Mouse (Mus musculus) layer of hippocampus, postnatal 14 days (tissue): Measurements from ENCODE around the gene Tbc1d17. TPM values are rescaled to one million over a fixed set of nuclear protein-coding genes. Genes with fewer than 3 reads are reported as not detected.

ENCODE experiments used
- DNase-seq, 2 experiments: peaks; one replicate each; pipeline ENCODE4 v3.0.0; 2021 to 2022; ENCODE audit warnings: low spot score in 2 of 2, mixed read lengths in 1 of 2
- total RNA-seq, 2 experiments: library from RNA; stranded (reverse); gene quantifications; 2 replicates each; pipeline ENCODE4 v1.2.3; 2021

Gene Tbc1d17
- total RNA-seq, 2 experiments from 2014 or later: 46.2 to 54.2 TPM

- DNase-seq: peak; percentile 91 to 97
Observed at GRCm38 (mm10) chr7:44869697-44870528, 21.0 kb upstream of the Tbc1d17 start, which contains the start of gene Ptov1. Gene Ptov1, minus strand, starts transcription at chr7:44869788.

DNA sequence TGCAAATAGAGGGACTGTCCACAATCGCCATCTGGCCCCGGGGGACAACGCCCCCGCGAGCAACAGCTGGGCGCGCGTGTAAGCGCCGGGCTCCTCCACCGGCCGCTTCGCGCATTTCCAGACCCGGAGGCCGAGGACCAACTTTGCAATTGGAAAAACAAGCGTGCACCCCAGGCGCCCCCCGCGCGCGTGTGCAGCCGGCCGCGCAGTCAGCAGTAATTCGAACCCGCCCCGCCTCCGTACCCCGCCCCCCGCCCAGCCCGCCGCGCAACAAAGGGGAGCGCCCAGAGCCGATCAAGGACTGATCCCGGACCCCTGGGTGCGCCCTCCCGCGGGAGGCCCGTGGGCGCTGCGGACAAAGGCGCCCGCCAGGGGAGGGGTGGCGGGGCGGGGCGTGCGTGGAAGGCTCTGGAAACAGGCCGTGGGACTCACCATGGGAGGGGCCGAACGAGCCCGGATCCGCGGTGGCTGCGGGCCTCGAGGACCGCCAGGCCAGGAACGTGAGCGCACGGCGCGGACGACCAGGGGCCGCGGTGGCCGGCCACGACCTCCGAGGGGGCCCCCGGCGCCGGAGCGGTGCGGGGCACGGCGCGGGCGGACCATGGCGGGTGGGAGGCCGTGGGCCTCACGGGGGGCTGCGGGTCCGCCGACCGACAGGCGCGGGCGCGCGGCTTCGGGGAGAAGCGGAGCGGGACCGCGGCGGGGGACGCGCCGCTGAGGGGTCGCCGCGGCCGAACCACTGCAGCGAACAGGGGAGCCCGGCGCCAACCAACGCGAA, 20.2 kb upstream of the Tbc1d17 start:
- peak in 1 of 2 experiments; percentile 64 for DNase-seq

GRCm38 (mm10) chr7:44868465-44868864, 19.6 kb upstream of the Tbc1d17 start:
- DNase-seq: no peak

DNA sequence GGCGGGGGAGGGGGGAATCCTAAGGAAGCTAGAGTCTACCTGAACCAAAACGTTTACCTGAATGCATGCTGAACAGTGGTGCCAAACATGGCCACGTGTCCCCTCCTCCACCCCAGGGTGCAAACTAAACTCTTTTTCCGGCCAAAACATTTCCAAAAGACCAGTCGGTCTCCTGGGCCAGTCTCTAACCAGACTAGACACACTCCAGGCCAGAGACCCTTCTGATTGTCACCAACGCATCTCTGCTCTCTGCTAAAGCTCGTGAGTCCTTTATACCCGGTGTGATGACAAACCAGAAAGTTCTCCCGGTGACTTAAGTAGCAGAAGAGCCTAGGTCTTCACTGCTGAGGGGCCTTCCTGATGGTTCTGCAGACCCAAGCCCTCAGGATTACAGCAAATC, 18.9 kb upstream of the Tbc1d17 start:
- no peak for DNase-seq

DNA sequence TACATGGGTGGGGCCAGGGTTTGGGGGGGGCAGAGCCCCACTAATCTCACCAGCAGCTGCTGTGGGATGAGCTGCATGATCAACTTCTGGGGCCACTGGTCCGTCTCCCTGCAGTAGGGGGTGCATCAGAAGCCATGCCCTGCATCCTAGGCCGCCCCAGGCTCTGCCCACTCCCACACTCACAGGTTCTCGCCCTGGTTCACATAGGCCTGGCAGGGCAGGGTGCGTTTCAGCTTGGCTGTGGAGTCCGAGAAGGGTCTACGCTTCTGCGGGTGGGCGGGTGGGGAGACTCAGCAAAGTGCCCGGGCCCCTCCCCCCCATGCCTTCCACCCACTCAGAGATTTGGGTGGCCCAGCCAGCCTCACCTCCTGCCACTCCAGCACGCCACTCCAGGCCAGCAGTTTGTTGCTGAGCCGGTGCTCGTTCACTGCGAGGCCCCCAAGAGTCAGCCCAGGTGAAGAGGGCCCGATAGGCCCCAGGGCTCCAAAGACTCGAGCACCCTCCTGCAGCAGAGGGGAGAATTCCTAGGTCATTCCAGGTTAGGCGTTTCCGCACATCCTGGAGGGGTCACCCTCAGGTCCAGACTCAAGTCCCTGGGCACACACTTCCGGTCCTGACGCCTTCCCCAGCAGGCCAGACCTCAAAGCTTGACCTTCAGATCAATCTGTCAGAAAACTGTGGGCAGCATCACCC, 18.3 kb upstream of the Tbc1d17 start:
- DNase-seq: no peak

GRCm38 (mm10) chr7:44866276-44867009, 17.6 kb upstream of the Tbc1d17 start:
- no peak for DNase-seq

DNA sequence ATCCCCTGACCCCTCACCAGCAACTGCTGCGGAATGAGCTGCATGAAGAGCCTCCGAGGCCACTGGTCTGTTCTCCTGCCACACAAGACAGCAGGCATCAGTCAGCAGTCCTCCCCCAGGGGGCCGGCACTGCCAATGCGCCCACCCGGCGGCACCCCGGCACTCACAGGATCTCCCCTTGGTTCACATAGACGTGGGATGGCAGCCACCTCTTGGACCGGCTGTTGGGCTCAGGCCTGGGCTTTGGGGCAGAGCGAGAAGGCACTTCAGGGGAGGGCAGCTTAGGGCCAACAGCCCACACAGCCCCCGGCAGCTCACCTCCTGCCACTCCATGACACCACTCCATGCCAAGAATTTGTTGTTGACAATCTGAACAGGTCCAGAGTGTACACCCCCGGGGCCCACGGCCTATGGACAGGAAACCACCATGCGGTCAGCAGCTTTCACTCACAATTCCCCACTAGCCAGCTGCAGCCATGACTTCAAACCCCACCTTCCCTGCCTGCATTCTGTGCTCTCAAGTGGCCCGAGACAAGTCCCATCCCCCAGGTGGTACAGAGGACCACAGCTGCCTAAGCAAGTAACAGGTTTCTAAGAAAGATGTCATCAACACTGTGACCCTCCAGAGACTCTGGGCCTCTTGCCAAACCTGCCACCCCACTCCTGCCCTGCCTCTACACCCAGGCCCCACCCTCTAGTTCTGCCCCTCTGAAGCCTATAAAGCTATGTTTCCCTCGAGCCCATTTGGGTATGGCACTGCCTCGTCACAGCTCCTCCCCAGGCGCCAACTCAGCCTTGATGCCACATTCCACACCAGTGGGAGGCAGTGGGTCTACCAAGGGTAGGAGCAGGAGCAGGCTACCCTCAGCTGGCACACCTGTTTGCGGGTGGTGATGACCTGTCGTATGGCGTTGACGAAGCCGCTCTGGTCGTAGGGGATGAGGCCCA, 16.0 kb upstream of the Tbc1d17 start:
- DNase-seq: no peak

DNA sequence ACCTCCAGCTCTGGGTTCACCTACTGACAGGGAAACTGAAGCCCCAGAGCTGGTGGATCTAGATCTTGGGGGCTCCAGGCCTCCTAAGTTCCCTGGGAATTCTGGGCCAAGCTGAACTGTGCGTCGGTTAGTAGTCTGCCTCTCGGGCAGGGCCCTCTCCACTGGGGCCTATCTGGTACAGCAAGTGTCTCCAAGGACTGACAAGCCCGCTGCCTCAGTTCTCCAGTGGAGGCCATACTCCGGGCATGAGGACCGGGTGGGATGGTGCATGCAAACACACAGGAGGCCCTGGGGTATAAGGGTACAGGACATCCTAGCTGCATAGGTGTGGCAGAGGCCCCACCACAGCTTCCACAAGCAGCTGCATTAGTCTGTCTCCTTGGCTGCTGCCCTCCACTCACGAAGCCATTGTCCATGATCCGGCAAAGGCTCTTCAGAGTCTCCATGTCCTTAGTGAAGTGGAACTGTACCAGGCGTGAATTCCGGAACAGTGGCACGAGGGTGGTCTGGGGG, 15.2 kb upstream of the Tbc1d17 start:
- no peak for DNase-seq

DNA sequence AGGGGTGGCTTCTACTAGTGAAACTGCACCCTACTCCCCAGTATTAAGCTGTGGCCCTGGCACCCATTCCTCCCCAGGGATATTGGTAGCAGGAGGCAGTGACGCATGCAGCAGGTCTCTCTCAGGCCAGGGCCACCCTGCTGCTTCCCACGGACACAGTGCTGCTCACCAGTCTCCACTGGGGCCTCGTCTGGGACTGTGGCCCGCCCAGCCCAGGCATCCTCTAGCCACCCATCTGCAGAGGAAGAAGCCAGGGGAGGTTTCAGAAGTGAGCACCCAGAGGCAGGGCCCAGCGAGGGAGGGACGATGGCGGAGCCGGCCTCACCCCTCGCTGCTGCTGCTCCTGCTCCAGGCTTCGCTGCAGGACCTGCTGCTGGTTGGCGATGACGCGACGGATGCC, 14.3 kb upstream of the Tbc1d17 start:
- no peak for DNase-seq

- no peak for DNase-seq
Observed at GRCm38 (mm10) chr7:44862434-44862833, 13.6 kb upstream of the Tbc1d17 start.

GRCm38 (mm10) chr7:44861429-44861816, 12.5 kb upstream of the Tbc1d17 start:
- DNase-seq: no peak

- peak; percentile 66 to 67 for DNase-seq
Observed at GRCm38 (mm10) chr7:44860576-44861428, 11.9 kb upstream of the Tbc1d17 start.

GRCm38 (mm10) chr7:44859896-44860295, 11.0 kb upstream of the Tbc1d17 start:
- no peak for DNase-seq

GRCm38 (mm10) chr7:44857905-44858304, 9.0 kb upstream of the Tbc1d17 start:
- DNase-seq: no peak

DNA sequence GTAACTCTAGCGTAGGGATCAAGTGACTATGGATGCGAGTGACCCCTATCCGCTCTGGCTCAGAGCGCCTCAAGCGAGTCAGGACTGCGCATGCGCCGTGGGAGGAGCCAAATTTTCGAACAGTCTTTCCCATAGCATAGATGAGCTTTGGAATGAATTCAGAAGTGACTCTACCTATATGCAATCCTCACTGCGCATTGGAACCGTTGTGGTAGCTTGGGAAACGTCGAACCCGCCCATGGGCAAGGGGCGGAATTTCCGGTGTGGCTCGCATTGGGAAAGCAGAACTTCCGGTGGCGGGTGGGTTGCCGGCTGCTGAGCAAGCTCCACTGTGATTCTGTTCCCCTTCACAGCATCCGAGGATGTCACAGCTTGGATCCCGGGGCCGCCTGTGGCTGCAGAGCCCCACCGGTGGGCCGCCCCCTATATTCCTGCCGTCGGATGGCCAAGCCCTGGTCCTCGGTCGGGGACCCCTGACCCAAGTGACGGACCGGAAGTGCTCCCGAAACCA, 8.2 kb upstream of the Tbc1d17 start, which contains the start of gene Pnkp:
TSS of gene Pnkp (plus strand) at position 98 of the 511 bp plus-strand sequence.
- peak; percentile 91 to 94 for DNase-seq

GRCm38 (mm10) chr7:44856265-44856916, 7.5 kb upstream of the Tbc1d17 start:
- no peak for DNase-seq

DNA sequence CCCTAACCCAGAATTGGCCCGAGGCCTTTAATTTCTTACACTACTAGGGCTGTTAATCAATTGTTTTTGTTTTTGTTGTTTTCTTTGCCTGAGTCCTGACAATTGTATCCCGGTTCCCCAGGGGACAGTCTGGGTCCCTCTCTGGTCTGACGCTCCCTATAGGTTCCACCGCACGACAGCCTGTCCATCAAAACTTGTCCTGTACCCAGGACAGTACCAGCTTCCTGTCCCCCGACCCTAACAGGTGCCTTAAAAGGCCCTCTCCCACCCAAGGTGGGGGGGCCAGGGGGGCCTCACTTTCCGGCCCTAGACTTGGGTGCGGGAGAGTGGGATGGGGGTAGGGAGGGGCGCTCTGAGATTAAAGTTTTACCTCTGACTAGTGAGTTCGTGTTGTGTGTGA, 6.2 kb upstream of the Tbc1d17 start:
- no peak for DNase-seq
